Mouse (Mus musculus) erythroblast, embryonic 14.5 days (primary cell): ENCODE results near the gene Tspan15.

Experiments used
- GATA1 ChIP-seq: IDR thresholded peaks from 2 replicates; pipeline ENCODE4 v1.6.1; 2012; ENCODE audit warnings: low read length, inconsistent platforms, mixed read lengths
- TAL1 ChIP-seq: IDR thresholded peaks from 3 replicates; pipeline ENCODE4 v1.6.1; 2012; ENCODE audit warnings: low read length, inconsistent platforms, mixed read lengths

DNA sequence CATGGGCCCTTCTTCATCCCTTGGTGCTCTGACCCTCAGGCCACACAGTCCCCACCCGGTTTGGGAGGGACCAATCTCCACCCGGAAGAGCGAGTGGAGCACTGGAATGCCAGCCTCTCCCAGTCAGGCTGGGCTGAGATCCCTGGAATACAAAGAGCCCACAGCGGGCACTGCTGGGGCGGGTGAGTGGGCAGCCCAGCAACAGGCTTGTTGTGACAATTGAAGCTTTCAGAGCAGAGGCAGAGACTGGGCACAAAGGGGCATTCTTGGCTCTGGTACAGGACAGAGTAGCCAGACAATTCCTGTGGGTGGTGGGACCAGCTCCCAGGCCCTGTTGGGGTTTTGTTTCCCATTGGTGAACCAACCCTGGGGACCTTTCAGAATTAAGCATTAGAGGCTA lies 36.6 kb downstream of the Tspan15 start:
- TF ChIP-seq GATA1, result no peak
- TF ChIP-seq TAL1, result no peak
